Mouse (Mus musculus): ENCODE results near the gene H2afj. TPM values are rescaled to one million over a fixed set of nuclear protein-coding genes. Genes with fewer than 3 reads are reported as not detected.

The H2afj gene
- polyA plus RNA-seq (2015; fragmentation: Nextera tagmentation; extraction: Ambion mirVana): 167 and 177 TPM in 2 replicates

DNA sequence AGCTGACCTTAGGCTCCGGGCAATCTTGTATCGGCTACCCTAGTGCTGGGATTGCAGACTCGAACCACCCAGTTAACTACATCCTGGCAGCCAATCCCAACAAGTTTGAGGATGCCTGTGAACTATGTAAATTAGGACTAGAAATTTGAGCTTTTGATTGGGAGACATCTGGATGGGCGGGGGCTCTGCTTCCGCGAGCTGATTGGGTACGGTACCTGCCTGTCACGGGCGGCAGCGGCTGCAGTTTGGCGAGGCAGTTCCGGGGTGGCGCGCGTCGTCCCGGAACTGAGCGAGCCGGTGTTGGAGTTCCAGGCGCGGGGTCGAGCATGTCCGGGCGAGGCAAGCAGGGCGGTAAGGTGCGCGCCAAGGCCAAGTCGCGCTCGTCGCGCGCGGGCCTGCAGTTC is at the start of gene H2afj:
Gene H2afj (plus strand): TSS at position 231 of the 404 bp plus-strand sequence.
- H3K27me3 ChIP-seq: no peaks in the 10 kb centered on the region

DNA sequence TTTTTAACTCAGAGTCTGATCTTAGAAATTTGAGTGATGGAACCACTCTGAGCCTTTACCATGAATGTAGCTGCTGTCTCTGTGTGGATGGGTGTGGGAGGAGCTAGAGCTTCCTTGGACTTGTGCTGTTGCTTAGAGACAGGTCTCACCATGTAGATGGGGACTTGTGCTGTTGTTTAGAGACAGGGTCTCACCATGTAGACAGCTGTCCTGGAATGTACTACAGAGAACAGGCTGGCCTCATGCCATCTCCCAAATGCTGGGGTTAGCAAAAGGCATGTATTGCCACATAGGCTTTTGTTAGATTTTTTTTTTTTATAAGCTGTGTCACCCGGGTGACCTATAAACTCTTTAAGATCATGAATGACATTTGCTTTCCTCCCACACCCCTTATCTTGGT is 44.1 kb upstream of the H2afj start:
- WGBS (ENCODE audit: insufficient replicate concordance): 33% methylated on average over 1 of the region's 1 CpGs
- Histone ChIP-seq H3K9me3 (replicated peaks) (no peaks in the 10 kb centered on the region), H3K27me3 (no peaks in the 10 kb centered on the region), H3K36me3 (no peaks in the 10 kb centered on the region), H3K4me1 (replicated peaks) (no peaks in the 10 kb centered on the region), H3K27ac (no peak overlapping the region), H3K9ac (no peak overlapping the region), H3K4me3 (replicated peaks) (no peak overlapping the region), H3K4me2 (no peak overlapping the region)
- DNase-seq (no peak), ATAC-seq (ENCODE audit: low read depth) (no peak)

More for the DNA sequence above, at the start of gene H2afj:
- Histone ChIP-seq H3K9me3 (replicated peaks) (no peaks in the 10 kb centered on the region), H3K9ac (peak within 1 kb of the TSS; percentile 97), H3K4me2 (peak within 1 kb of the TSS; percentile 93), H3K4me1 (replicated peaks) (peaks cover 59% of the 10 kb centered on the region), H3K36me3 (peaks cover 34% of the 10 kb centered on the region), H3K4me3 (replicated peaks) (peak within 1 kb of the TSS; percentile 94), H3K27ac (peak within 1 kb of the TSS; percentile 92)
- WGBS (ENCODE audit: insufficient replicate concordance): 0% methylated on average over 34 of the region's 34 CpGs
- ATAC-seq (ENCODE audit: low read depth) (peak; percentile 79), DNase-seq (peak; percentile 97)

DNA sequence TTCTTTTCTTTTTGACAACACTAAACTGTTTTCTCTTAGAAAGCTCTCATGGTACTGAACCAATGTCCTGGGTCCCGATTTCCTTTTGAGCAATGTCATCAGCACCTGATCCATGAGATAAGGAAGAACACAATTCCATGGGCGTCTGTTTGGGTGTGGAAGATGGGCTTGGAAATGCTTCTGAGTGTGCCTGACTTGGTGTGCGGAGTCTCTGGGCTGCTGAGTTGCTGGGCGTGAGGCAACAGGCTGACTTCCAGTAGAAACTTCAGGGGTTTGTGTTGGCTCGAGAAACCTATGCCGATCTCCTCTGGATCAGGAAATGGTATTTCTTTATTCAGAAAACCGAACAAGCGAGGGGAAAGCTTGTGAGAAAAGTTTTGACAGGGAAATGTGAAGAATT is 38.9 kb upstream of the H2afj start:
- Histone ChIP-seq H3K27ac (no peak overlapping the region), H3K9ac (no peak overlapping the region), H3K4me3 (replicated peaks) (no peak overlapping the region), H3K27me3 (no peaks in the 10 kb centered on the region), H3K36me3 (no peaks in the 10 kb centered on the region), H3K4me1 (replicated peaks) (no peaks in the 10 kb centered on the region), H3K9me3 (replicated peaks) (no peaks in the 10 kb centered on the region), H3K4me2 (no peak overlapping the region)
- DNase-seq: no peak
- ATAC-seq (ENCODE audit: low read depth): no peak
- WGBS (ENCODE audit: insufficient replicate concordance): 58% methylated on average over 8 of the region's 8 CpGs

DNA sequence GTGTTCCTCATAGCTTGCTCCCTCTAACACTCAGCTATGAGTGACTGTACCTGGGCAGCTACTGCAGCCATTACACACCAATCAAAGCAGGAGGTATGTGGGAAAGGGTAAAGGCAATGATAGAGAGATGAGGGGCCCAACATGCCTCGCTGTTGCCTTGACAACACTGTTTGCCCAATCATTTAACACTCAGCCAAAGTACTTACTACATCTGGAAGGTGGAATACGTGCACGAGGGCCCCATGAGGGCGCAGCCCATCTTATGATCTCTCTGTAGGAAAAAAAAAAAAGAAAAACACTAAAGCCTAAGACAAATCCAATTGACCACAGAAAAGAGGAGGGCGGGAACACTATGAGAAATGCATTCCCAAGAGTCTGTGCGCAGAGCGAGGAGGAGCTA is 38.2 kb upstream of the H2afj start:
- H3K9ac ChIP-seq: no peak overlapping the region
- no peaks in the 10 kb centered on the region for H3K27me3 ChIP-seq
- no peak overlapping the region for H3K4me2 ChIP-seq
- DNase-seq (no peak), ATAC-seq (ENCODE audit: low read depth) (no peak)
- no peak overlapping the region for H3K4me3 ChIP-seq (replicated peaks)
- no peaks in the 10 kb centered on the region for H3K4me1 ChIP-seq (replicated peaks)
- no peaks in the 10 kb centered on the region for H3K9me3 ChIP-seq (replicated peaks)
- no peaks in the 10 kb centered on the region for H3K36me3 ChIP-seq
- 69% methylated on average over 7 of the region's 7 CpGs for WGBS (ENCODE audit: insufficient replicate concordance)
- H3K27ac ChIP-seq: no peak overlapping the region

DNA sequence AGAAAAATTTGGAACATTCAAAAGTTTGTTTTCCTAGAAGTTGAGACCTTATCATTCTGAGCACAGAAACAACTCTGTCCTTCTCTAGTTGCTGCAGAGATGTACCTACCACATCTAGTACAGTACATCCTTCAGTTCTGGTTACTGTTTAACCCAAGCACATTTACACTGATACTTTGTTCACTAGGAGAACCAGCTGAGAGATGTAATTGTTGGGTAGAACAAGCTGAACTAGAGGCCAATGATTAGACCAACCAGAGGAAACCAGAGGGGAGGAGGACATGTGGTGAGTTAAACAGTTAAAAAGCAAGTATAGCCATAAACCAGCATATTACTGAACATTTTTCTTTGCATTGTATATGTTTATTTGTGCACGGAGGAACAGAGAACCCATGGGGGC is 31.7 kb upstream of the H2afj start:
- WGBS (ENCODE audit: insufficient replicate concordance): 82% methylated on average over 1 of the region's 1 CpGs
- H3K9me3 ChIP-seq (replicated peaks): no peaks in the 10 kb centered on the region
- no peak overlapping the region for H3K9ac ChIP-seq
- no peak overlapping the region for H3K27ac ChIP-seq
- H3K36me3 ChIP-seq: no peaks in the 10 kb centered on the region
- H3K4me2 ChIP-seq: no peak overlapping the region
- H3K4me3 ChIP-seq (replicated peaks): no peak overlapping the region
- DNase-seq (no peak), ATAC-seq (ENCODE audit: low read depth) (no peak)
- H3K4me1 ChIP-seq (replicated peaks): no peaks in the 10 kb centered on the region
- no peaks in the 10 kb centered on the region for H3K27me3 ChIP-seq

DNA sequence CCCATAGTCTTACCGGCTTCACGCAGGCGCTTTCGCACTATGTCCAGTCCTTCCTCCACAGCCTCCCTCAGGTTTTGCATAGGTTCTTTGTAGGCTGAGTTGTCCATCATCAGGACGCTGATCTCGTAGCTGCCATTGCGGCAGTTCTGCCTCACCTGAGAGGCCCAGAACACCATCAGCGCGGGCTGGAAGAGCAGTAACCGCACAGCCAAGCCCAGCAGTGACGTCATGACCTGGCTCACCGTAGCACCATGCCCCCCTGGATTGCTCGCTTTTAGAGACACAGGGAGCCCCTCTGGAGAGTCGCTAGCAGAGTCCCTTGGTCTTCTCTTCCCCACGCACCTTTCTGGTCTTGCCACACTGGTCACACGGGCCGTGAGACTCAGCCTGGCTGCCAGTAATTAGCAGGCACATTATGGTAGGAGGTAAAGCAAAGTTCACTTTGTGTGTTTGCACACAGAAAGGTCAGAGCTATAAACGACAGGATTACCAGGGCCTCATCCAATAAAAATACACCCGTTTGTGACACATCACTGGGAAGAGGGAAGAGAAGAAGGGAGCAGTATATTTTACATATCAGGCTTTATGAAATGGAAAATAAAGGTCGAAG is 26.6 kb upstream of the H2afj start, which contains the start of gene Gucy2c:
Gene Gucy2c (minus strand): TSS at position 389 of the 610 bp plus-strand sequence.
- no peak within 1 kb of the TSS for H3K4me3 ChIP-seq (replicated peaks)
- no peaks in the 10 kb centered on the region for H3K36me3 ChIP-seq
- 71% methylated on average over 20 of the region's 20 CpGs for WGBS (ENCODE audit: insufficient replicate concordance)
- no peak within 1 kb of the TSS for H3K9ac ChIP-seq
- no peak within 1 kb of the TSS for H3K27ac ChIP-seq
- no peak for DNase-seq
- H3K4me1 ChIP-seq (replicated peaks): no peaks in the 10 kb centered on the region
- no peaks in the 10 kb centered on the region for H3K9me3 ChIP-seq (replicated peaks)
- H3K4me2 ChIP-seq: no peak within 1 kb of the TSS
- no peaks in the 10 kb centered on the region for H3K27me3 ChIP-seq
- ATAC-seq (ENCODE audit: low read depth): no peak

DNA sequence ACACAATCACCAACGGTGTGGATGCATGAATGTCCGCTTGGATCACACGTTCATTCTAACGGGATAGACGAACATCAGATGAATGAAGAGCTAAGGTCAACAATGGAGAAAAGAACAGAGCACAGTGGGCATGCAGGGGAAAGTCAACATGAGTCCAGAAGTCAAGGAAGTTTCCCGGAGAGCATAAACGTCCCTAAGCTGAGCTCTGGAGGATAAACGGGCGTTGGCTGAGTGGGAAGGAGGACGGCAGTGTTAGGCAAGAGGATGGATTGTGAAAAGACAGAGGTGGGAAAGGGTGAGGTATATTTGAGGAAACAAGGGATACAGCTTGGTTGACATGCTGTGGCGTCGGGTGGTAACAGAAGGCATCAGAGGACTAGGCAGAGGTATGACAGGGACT is 25.9 kb upstream of the H2afj start:
- H3K4me3 ChIP-seq (replicated peaks): no peak overlapping the region
- H3K9ac ChIP-seq: no peak overlapping the region
- 73% methylated on average over 12 of the region's 12 CpGs for WGBS (ENCODE audit: insufficient replicate concordance)
- H3K4me1 ChIP-seq (replicated peaks): no peaks in the 10 kb centered on the region
- no peak overlapping the region for H3K4me2 ChIP-seq
- DNase-seq (no peak), ATAC-seq (ENCODE audit: low read depth) (no peak)
- no peak overlapping the region for H3K27ac ChIP-seq
- no peaks in the 10 kb centered on the region for H3K36me3 ChIP-seq
- H3K27me3 ChIP-seq: no peaks in the 10 kb centered on the region
- H3K9me3 ChIP-seq (replicated peaks): no peaks in the 10 kb centered on the region

DNA sequence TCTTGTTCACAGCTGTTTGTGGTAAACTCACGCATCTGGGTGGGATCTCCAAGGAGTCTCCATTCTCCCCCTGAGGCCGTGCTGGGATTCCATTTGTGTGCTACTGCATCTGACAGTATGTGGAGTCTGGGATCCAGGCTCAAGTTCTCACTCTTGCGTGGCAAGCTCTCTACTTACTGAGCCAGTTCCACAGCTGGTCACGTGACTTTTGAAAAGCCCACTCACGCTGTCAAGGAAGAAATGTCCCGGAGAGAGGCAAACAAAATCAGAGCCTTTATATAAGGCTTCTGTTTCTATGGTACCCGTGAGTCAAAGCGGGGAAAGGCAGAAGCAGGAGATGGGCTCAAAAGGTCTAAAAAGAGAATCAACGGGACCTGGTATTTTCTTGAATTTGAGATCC is 25.3 kb upstream of the H2afj start:
- ATAC-seq (ENCODE audit: low read depth) (no peak), DNase-seq (no peak)
- H3K27me3 ChIP-seq: no peaks in the 10 kb centered on the region
- no peak overlapping the region for H3K9ac ChIP-seq
- H3K9me3 ChIP-seq (replicated peaks): no peaks in the 10 kb centered on the region
- H3K4me3 ChIP-seq (replicated peaks): no peak overlapping the region
- no peak overlapping the region for H3K4me2 ChIP-seq
- no peaks in the 10 kb centered on the region for H3K4me1 ChIP-seq (replicated peaks)
- 71% methylated on average over 9 of the region's 9 CpGs for WGBS (ENCODE audit: insufficient replicate concordance)
- H3K36me3 ChIP-seq: no peaks in the 10 kb centered on the region
- H3K27ac ChIP-seq: no peak overlapping the region

DNA sequence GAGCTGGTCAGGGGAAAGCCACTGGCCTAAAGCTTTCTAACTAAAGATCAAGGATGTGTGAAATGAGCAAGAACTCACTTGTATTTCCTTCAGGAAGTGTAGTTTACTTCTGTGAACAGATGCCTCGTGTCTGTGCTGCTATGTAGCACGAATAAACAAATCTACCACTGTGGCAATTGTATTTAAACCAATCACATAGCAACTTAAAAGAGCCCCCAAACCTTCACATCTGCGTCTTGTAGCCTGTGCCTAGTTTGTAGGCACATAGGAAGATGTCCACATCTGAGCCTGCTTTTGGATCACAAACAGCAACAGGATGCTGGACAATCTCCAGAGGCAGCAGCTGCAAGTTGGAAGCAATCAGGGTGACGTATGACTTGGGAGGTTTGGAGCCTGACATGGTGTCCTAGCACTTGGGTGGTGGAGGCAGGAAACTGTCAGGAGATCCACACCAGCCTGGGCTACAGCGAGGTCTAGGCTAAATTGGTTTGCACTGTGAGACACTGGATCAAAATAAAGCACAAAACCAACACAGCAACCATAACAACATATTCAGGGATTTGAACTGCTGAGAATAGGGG is 18.6 kb upstream of the H2afj start:
- no peak for ATAC-seq (ENCODE audit: low read depth)
- Histone ChIP-seq H3K27me3 (peaks cover 19% of the 10 kb centered on the region), H3K4me2 (no peak overlapping the region), H3K27ac (no peak overlapping the region), H3K36me3 (no peaks in the 10 kb centered on the region), H3K4me1 (replicated peaks) (peaks cover 17% of the 10 kb centered on the region), H3K4me3 (replicated peaks) (no peak overlapping the region), H3K9me3 (replicated peaks) (no peaks in the 10 kb centered on the region), H3K9ac (no peak overlapping the region)
- DNase-seq: no peak
- 48% methylated on average over 5 of the region's 5 CpGs for WGBS (ENCODE audit: insufficient replicate concordance)

DNA sequence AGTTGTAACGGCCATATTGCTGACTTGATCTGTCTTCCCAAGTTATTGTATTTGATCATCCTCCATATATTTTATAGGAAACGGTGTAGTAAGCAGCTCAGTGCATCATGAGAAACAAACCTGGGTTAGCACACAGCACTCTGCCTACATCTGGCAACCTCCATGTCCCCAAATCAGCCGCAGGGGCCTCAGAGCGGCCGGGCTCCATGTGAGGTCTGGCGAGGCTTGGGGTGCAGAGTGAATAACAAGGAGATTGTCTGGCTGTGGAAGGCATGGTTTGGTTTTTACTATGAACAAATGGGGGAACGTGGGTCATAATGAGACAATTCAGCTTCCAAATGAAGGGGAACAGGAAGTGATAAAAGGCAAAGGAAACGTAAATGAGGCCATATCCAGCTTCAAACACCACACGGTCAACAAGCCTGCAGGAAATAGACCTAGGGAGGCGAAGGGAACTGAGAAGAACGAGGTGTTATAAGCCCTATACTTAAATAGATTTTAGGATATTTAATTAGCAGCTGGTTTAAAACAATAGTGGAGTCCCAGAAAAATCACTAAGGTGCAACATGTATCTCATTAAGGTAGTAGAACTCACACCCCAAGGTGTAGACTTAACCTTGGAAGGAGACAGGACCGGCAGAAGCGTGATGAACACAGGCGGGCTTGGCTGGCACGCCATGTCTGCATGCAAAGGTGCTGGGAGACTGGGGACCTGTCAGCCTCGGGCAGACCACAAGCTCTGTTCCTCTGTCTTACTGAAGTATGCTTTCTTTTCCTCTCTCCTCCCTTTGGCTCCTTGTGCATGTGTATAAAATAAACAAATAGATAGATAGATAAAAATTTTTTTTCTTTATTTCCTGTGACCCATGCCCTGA is 14.9 kb upstream of the H2afj start:
- Histone ChIP-seq H3K9me3 (replicated peaks) (no peaks in the 10 kb centered on the region), H3K27ac (no peak overlapping the region), H3K4me1 (replicated peaks) (peaks cover 37% of the 10 kb centered on the region), H3K4me2 (peak overlapping the region; percentile 73), H3K36me3 (no peaks in the 10 kb centered on the region), H3K27me3 (peaks cover 19% of the 10 kb centered on the region), H3K9ac (peak overlapping the region; percentile 64), H3K4me3 (replicated peaks) (peak overlapping the region; percentile 53)
- ATAC-seq (ENCODE audit: low read depth) (no peak), DNase-seq (no peak)
- WGBS (ENCODE audit: insufficient replicate concordance): 23% methylated on average over 16 of the region's 16 CpGs

DNA sequence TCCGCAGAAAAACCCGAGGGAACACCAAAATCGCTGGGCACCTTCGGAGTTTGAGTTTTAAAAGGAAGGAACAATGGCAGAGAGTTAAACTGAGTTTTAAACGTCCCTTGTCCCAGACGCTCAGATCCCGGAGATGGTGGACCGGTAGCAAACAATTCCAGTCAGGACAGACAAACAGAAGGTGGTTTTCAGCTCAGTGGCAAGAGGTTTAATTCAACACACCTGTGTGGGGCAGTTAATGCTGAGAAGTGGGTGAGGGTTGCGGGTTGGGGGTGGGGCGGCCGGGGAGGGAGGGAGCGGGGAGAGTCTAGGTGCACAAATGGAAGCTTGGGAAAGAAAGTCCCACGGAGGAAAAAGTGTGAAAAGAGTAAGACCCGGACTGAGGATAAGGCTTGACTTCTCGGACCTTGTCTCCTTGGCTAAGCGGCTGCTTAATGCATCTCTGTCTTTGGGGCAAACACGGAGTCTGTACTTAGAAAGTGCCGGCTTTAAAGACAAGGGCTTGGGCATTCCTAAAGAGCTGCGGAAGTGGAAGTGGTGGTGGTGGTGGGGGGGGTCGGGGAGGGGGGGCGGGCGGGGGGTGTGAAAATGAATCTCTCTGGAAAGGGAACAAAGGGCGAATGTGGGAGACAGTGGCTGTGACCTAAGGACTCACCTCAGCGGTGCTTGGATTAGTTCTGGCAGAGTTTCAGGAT is 14.1 kb upstream of the H2afj start:
- no peaks in the 10 kb centered on the region for H3K9me3 ChIP-seq (replicated peaks)
- H3K9ac ChIP-seq: peak overlapping the region; percentile 64
- ATAC-seq (ENCODE audit: low read depth) (no peak), DNase-seq (no peak)
- peaks cover 44% of the 10 kb centered on the region for H3K4me1 ChIP-seq (replicated peaks)
- H3K27me3 ChIP-seq: peaks cover 19% of the 10 kb centered on the region
- peak overlapping the region; percentile 73 for H3K4me2 ChIP-seq
- peak overlapping the region; percentile 53 for H3K4me3 ChIP-seq (replicated peaks)
- no peak overlapping the region for H3K27ac ChIP-seq
- under 1% methylated on average over 24 of the region's 24 CpGs for WGBS (ENCODE audit: insufficient replicate concordance)
- no peaks in the 10 kb centered on the region for H3K36me3 ChIP-seq

Measured in liver, embryonic 13.5 days (tissue).